Mouse (Mus musculus): ENCODE data around the gene Dkk2. TPM values are rescaled to one million over a fixed set of nuclear protein-coding genes. Genes with fewer than 3 reads are reported as not detected.

The Dkk2 gene
- polyA plus RNA-seq, 1 experiment from 2014 or later = 12.8 TPM

DNA sequence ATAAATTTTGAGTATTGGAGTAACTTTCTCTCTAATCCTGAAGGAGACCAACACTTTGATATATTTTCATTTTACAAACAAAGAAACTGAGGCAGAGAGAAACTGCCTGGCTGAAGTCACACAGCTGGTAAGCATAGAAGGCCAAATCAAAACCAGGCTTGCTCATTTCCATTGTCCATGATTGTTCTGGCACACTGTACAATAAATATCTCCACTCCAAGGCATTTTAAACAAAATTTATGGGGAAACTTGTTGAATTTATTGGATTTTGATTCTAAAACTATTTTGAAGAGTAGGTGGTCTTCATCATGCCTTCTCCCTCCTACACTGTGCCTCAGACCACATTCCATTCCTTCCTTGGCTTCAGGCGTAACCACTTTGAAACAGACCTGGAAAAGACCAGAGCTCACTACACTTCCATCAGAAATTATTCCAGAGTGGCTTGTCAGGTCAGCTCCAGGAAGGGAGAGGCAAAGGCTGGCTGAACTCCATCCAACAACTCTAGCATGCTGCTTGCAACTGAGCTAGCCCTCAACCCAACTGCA is 44.7 kb downstream of the Dkk2 start:
- DNase-seq (ENCODE audit: low spot score) = no peak
- H3K4me3 ChIP-seq (ENCODE audit: low read depth, low read length) = no peak overlapping the region
- no peak overlapping the region for H3K4me2 ChIP-seq (ENCODE audit: low read depth, severe bottlenecking)
- no peak overlapping the region for H3K27ac ChIP-seq (replicated peaks; ENCODE audit: low read depth, low read length)
- WGBS = 76% methylated on average over 1 of the region's 1 CpGs
- no peak overlapping the region for H3K9ac ChIP-seq (ENCODE audit: low read length)
- no peak for ATAC-seq (ENCODE audit: insufficient number of reproducible peaks, low FRiP score, low TSS enrichment, low read depth)
- H3K36me3 ChIP-seq (ENCODE audit: control insufficient read depth, insufficient read depth, low read length) = no peaks in the 10 kb centered on the region
- no peaks in the 10 kb centered on the region for H3K4me1 ChIP-seq (ENCODE audit: control insufficient read depth, insufficient read depth, low read length)
- no peaks in the 10 kb centered on the region for H3K9me3 ChIP-seq (ENCODE audit: control insufficient read depth, low read length)
- H3K27me3 ChIP-seq (ENCODE audit: control insufficient read depth, insufficient read depth, low read length) = no peaks in the 10 kb centered on the region

DNA sequence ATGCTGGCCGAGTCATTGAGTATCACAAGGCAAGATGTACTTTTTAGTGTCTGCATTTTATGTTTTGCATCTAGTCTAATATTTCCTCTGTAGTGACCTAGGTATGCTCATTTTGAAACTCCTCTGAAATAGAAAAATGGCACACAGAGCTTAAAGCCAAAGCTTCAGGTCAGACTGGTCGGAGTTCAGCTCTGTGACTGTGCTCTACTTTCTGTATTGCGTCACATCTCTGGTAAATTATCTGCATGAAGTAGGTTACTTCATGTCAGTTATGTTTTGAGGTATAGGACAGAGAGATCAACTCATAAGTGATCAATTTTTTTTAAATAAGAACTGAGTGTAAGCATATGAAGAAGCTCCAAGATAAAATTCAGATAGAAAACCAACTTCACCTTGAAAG is 45.7 kb downstream of the Dkk2 start:
- Histone ChIP-seq H3K4me2 (ENCODE audit: low read depth, severe bottlenecking) (no peak overlapping the region), H3K27me3 (ENCODE audit: control insufficient read depth, insufficient read depth, low read length) (no peaks in the 10 kb centered on the region), H3K9ac (ENCODE audit: low read length) (no peak overlapping the region), H3K4me3 (ENCODE audit: low read depth, low read length) (no peak overlapping the region), H3K36me3 (ENCODE audit: control insufficient read depth, insufficient read depth, low read length) (no peaks in the 10 kb centered on the region), H3K4me1 (ENCODE audit: control insufficient read depth, insufficient read depth, low read length) (no peaks in the 10 kb centered on the region), H3K27ac (replicated peaks; ENCODE audit: low read depth, low read length) (no peak overlapping the region), H3K9me3 (ENCODE audit: control insufficient read depth, low read length) (no peaks in the 10 kb centered on the region)
- no peak for ATAC-seq (ENCODE audit: insufficient number of reproducible peaks, low FRiP score, low TSS enrichment, low read depth)
- DNase-seq (ENCODE audit: low spot score) = no peak
- WGBS = 89% methylated on average over 3 of the region's 3 CpGs

DNA sequence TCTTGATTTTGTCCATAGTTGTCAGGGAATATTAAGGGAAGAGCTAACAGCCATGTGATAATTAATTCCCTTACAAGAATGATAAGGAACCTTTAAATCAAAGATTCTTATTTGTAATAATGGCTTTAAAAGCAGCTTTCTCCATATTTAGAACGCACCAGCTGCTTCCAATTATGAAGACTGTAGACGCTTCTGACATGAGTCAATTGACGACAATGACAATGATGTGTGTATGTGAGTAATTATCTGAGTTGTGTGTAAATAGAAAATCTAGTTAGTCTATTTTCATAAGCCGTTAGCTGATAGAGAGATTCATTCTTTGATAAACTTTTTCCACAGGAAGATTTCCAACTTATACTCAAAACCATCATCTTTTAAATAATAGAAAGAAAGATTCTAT is 46.8 kb downstream of the Dkk2 start:
- Histone ChIP-seq H3K36me3 (ENCODE audit: control insufficient read depth, insufficient read depth, low read length) (no peaks in the 10 kb centered on the region), H3K4me1 (ENCODE audit: control insufficient read depth, insufficient read depth, low read length) (no peaks in the 10 kb centered on the region), H3K27me3 (ENCODE audit: control insufficient read depth, insufficient read depth, low read length) (no peaks in the 10 kb centered on the region), H3K4me2 (ENCODE audit: low read depth, severe bottlenecking) (no peak overlapping the region), H3K9ac (ENCODE audit: low read length) (no peak overlapping the region), H3K27ac (replicated peaks; ENCODE audit: low read depth, low read length) (no peak overlapping the region), H3K9me3 (ENCODE audit: control insufficient read depth, low read length) (no peaks in the 10 kb centered on the region), H3K4me3 (ENCODE audit: low read depth, low read length) (no peak overlapping the region)
- 50% methylated on average over 4 of the region's 4 CpGs for WGBS
- DNase-seq (ENCODE audit: low spot score) (no peak), ATAC-seq (ENCODE audit: insufficient number of reproducible peaks, low FRiP score, low TSS enrichment, low read depth) (no peak)

DNA sequence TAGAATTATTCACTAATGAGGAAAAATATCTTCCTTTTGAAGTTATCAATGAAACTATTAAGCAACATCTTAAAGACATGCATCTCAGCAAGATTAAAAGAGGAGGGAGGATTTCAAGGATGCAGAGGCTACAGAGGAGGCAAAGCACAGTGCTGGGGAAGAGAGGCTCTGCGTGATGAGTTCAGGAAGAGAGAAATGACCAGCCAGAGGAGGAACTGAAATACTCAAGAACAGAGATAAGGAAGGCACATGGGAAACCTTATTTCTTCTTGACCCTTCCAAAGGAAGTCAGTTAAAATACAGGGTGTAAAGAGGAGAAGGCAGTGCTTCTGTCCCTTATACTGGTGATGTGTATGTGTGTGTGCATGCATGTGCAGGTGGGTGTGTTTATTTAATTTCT is 49.4 kb downstream of the Dkk2 start:
- DNase-seq (ENCODE audit: low spot score) (no peak), ATAC-seq (ENCODE audit: insufficient number of reproducible peaks, low FRiP score, low TSS enrichment, low read depth) (no peak)
- H3K4me2 ChIP-seq (ENCODE audit: low read depth, severe bottlenecking) = no peak overlapping the region
- H3K36me3 ChIP-seq (ENCODE audit: control insufficient read depth, insufficient read depth, low read length) = no peaks in the 10 kb centered on the region
- 74% methylated on average over 1 of the region's 1 CpGs for WGBS
- H3K4me3 ChIP-seq (ENCODE audit: low read depth, low read length) = no peak overlapping the region
- no peaks in the 10 kb centered on the region for H3K9me3 ChIP-seq (ENCODE audit: control insufficient read depth, low read length)
- no peak overlapping the region for H3K27ac ChIP-seq (replicated peaks; ENCODE audit: low read depth, low read length)
- H3K9ac ChIP-seq (ENCODE audit: low read length) = no peak overlapping the region
- H3K4me1 ChIP-seq (ENCODE audit: control insufficient read depth, insufficient read depth, low read length) = no peaks in the 10 kb centered on the region
- no peaks in the 10 kb centered on the region for H3K27me3 ChIP-seq (ENCODE audit: control insufficient read depth, insufficient read depth, low read length)

DNA sequence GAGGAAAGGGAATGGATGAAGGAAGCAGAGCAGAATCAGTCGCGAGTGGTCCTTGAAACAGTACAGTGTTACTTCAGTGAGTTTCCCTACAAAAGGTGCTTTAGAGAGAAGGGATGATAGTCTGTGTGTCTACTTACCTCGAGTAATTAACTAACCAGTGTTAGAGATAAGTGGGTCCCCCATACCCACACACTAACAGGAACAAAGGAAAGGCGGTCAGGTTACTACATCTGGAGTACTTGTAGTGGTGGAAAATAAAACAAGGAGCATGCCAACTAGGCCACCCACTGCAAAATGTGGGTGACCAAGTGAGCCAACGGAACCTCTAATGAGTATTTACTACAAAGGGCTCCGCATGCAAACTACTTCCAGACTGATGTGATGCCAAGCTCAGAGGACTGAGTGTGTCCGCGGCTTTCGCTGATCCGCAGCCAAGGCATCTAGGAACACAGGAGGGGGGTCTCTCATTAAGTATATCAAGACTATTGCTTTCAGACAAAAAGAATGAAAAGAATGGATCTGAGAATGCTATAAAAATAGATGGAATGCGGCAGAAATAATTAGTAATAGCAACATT is 52.8 kb downstream of the Dkk2 start:
- Histone ChIP-seq H3K36me3 (ENCODE audit: control insufficient read depth, insufficient read depth, low read length) (no peaks in the 10 kb centered on the region), H3K4me2 (ENCODE audit: low read depth, severe bottlenecking) (no peak overlapping the region), H3K27ac (replicated peaks; ENCODE audit: low read depth, low read length) (no peak overlapping the region), H3K4me3 (ENCODE audit: low read depth, low read length) (no peak overlapping the region), H3K9ac (ENCODE audit: low read length) (no peak overlapping the region), H3K27me3 (ENCODE audit: control insufficient read depth, insufficient read depth, low read length) (no peaks in the 10 kb centered on the region), H3K9me3 (ENCODE audit: control insufficient read depth, low read length) (no peaks in the 10 kb centered on the region), H3K4me1 (ENCODE audit: control insufficient read depth, insufficient read depth, low read length) (no peaks in the 10 kb centered on the region; the same call in 1 of the 2 replicates)
- WGBS = 73% methylated on average over 11 of the region's 11 CpGs
- ATAC-seq (ENCODE audit: insufficient number of reproducible peaks, low FRiP score, low TSS enrichment, low read depth) (no peak), DNase-seq (ENCODE audit: low spot score) (no peak)

DNA sequence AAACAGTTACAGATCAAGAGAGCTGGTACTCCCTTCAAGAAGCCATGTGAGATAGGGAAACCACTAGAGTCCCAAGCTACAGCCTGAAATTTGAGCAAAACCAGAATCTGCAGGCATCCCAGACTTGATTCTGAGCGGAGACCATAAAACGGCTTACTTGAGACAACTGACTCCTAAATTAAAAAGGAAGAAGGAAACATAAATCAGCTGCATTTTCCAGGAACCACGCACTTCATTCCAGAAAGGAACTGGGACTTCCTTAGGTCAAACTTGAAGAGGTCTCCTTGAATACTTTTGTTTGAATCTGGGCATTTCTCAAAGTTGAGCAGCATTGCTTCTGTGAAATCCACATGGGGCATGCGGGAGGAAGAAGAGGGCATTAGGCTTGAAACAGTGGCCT is 55.9 kb downstream of the Dkk2 start:
- Histone ChIP-seq H3K36me3 (ENCODE audit: control insufficient read depth, insufficient read depth, low read length) (no peaks in the 10 kb centered on the region), H3K4me2 (ENCODE audit: low read depth, severe bottlenecking) (no peak overlapping the region), H3K27ac (replicated peaks; ENCODE audit: low read depth, low read length) (no peak overlapping the region), H3K27me3 (ENCODE audit: control insufficient read depth, insufficient read depth, low read length) (no peaks in the 10 kb centered on the region), H3K9me3 (ENCODE audit: control insufficient read depth, low read length) (no peaks in the 10 kb centered on the region), H3K9ac (ENCODE audit: low read length) (no peak overlapping the region), H3K4me1 (ENCODE audit: control insufficient read depth, insufficient read depth, low read length) (no peaks in the 10 kb centered on the region; the same call in 1 of the 2 replicates), H3K4me3 (ENCODE audit: low read depth, low read length) (no peak overlapping the region)
- 32% methylated on average over 4 of the region's 4 CpGs for WGBS
- DNase-seq (ENCODE audit: low spot score) (no peak), ATAC-seq (ENCODE audit: insufficient number of reproducible peaks, low FRiP score, low TSS enrichment, low read depth) (no peak)

DNA sequence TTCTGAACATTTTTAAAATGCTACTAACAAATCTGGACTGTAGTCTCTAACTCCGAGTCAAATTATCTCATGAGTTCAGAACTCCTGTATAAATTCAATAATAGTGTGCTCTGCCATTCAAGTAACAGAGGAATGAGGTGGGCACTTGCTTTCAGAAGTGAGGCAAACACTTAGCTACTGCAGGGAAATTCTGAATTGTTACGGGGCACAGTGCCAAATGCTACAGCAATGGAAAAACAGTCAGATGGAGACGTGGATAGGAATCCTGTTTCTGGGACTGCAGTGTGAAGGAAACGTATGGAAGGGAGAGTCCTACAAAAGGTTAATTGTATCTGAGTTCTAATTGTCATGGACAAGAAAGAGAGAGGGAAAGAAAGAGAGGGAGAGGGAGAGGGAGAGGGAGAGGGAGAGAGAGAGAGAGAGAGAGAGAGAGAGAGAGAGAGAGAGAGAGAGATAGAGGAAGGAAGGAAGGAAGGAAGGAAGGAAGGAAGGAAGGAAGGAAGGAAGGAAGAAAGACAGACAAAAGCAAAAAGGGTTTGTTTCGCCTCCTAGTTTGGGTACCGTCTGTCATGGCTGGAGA is 64.4 kb downstream of the Dkk2 start:
- DNase-seq (ENCODE audit: low spot score) = no peak

DNA sequence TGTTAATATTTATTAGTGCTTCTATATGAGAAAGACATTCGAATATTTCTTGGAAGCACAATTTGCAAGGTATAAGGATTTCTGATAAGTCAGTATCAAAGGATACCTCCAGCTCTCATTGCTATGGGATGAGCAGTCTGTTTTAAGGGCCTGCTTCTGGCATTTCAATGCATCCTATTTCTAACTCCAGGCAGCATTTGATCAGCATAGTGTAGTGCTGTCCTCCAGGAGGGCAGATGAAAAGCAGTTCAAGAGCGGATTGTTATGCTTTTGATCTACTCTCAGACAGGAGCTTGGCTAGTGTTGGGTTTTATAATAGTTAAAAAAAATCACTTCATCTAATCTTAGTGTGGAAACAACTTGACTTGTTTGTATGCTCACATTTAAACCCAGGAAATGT is 73.7 kb downstream of the Dkk2 start:
- H3K9me3 ChIP-seq (ENCODE audit: control insufficient read depth, low read length) = no peaks in the 10 kb centered on the region
- H3K27me3 ChIP-seq (ENCODE audit: control insufficient read depth, insufficient read depth, low read length) = no peaks in the 10 kb centered on the region

More for the DNA sequence above, 64.4 kb downstream of the Dkk2 start:
- no peaks in the 10 kb centered on the region for H3K36me3 ChIP-seq (ENCODE audit: control insufficient read depth, insufficient read depth, low read length)
- H3K27me3 ChIP-seq (ENCODE audit: control insufficient read depth, insufficient read depth, low read length) = no peaks in the 10 kb centered on the region
- H3K4me3 ChIP-seq (ENCODE audit: low read depth, low read length) = no peak overlapping the region
- no peak overlapping the region for H3K27ac ChIP-seq (replicated peaks; ENCODE audit: low read depth, low read length)
- no peaks in the 10 kb centered on the region; the same call in 1 of the 2 replicates for H3K4me1 ChIP-seq (ENCODE audit: control insufficient read depth, insufficient read depth, low read length)
- no peak overlapping the region for H3K9ac ChIP-seq (ENCODE audit: low read length)
- no peak for ATAC-seq (ENCODE audit: insufficient number of reproducible peaks, low FRiP score, low TSS enrichment, low read depth)
- no peak overlapping the region for H3K4me2 ChIP-seq (ENCODE audit: low read depth, severe bottlenecking)
- 82% methylated on average over 6 of the region's 6 CpGs for WGBS
- H3K9me3 ChIP-seq (ENCODE audit: control insufficient read depth, low read length) = no peaks in the 10 kb centered on the region

More for the DNA sequence above, 73.7 kb downstream of the Dkk2 start:
- Histone ChIP-seq H3K4me2 (ENCODE audit: low read depth, severe bottlenecking) (no peak overlapping the region), H3K4me1 (ENCODE audit: control insufficient read depth, insufficient read depth, low read length) (no peaks in the 10 kb centered on the region), H3K4me3 (ENCODE audit: low read depth, low read length) (no peak overlapping the region), H3K36me3 (ENCODE audit: control insufficient read depth, insufficient read depth, low read length) (no peaks in the 10 kb centered on the region), H3K27ac (replicated peaks; ENCODE audit: low read depth, low read length) (no peak overlapping the region), H3K9ac (ENCODE audit: low read length) (no peak overlapping the region)
- ATAC-seq (ENCODE audit: insufficient number of reproducible peaks, low FRiP score, low TSS enrichment, low read depth) (no peak), DNase-seq (ENCODE audit: low spot score) (no peak)
- WGBS = 85% methylated on average over 2 of the region's 2 CpGs
